Mouse (Mus musculus) pancreas, adult 10 weeks (tissue): Measurements from ENCODE around the gene Fpgt. TPM values are rescaled to one million over a fixed set of nuclear protein-coding genes. Genes with fewer than 3 reads are reported as not detected.

Source experiments
- polyA plus RNA-seq: library from polyadenylated mRNA; stranded (reverse); fragments of 350-450 nt; fragmentation: Illumina TruSeq; extraction: RNeasy Lipid Tissue Mini Kit (QIAGEN cat#74804); gene quantifications from one replicate; pipeline ENCODE4 v1.2.3, GENCODE M21; 2015; ENCODE audit warnings: low read depth, low replicate concordance; ENCODE audit not compliant: insufficient read depth

Fpgt gene
- polyA plus RNA-seq, result 3.8 TPM

DNA sequence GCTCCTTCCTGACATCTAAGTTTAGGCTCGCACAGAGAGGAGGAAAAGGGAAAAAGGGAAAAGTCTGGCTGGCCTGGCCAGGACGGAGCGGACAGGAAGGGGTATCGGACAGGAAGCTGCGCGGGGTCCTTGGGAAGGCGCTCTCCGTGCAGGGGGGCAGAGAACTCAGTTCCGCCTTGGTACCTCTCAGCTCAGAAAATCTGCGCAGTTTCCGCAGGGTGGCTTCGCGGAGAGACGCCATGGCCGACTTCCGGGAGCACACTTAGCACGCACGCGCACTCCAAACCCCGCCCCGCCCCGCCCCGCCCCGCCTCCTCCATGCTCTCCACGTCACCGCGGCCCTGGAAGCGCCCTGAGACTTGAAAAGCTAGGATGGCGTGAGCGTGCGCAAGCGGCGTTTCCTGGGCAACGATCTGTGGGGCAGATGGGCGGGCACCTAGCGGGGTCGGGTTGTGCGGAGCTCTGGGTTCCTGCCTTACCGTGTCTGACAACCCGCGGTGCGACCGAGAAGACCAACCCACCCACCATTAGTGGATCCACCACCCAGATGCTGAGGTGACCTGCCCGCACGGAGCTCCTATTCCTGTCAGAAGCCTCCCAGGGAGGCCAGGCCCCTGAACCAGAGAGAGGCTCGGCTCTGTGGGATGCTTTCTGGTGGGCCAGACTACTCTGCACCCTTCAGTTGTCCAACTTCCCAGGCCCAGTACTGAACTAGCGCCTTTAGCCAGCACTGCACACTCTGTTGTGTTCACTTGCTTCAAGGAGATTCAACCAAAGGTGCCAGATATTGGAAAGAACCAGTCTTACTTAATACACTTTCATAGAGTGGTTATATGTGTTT lies at the start of gene Fpgt, which contains the start of gene Lrriq3:
TSS of gene Fpgt (minus strand) at position 288 of the 841 bp plus-strand sequence.
TSS of gene Lrriq3 (plus strand) at position 319 of the 841 bp plus-strand sequence.

GRCm38 (mm10) chr3:155055231-155055916 lies 37.8 kb downstream of the Fpgt start, which contains the start of gene Tnni3k:
Gene Tnni3k, minus strand, starts transcription at chr3:155055407.

Other genes with a start within 250 kb of the Fpgt start
- not detected for gene Tnni3k, start 38.0 kb downstream of the Fpgt start, polyA plus RNA-seq
- gene Lrriq3, start within 50 bp of the Fpgt start, polyA plus RNA-seq, result 0.85 TPM